Mouse (Mus musculus): ENCODE results near the gene Adgrg3.
A peak's percentile ranks its signal among the peaks of the same experiment; 100 is the strongest.

Gene Adgrg3

DNA sequence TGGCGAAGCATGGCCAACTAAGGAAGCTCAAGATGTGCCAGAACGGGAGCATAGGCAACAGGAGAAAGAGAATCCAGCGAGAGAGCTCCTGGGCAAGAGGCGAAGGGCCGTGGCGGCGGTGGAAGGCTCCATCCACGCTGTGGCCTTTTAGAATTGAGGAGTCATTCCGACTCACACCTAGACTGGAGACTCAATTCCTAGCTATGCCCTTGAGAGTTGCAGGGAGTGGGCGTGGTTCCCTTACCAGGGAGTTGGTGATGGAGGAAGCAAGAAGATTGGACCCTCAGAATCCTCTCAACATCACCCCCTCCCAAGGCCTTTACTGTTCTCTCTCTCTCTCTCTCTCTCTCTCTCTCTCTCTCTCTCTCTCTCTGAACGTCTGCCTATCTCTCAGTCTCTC lies 64.2 kb downstream of the Adgrg3 start:
- peak; percentile 11 for DNase-seq (ENCODE audit: low spot score)

DNA sequence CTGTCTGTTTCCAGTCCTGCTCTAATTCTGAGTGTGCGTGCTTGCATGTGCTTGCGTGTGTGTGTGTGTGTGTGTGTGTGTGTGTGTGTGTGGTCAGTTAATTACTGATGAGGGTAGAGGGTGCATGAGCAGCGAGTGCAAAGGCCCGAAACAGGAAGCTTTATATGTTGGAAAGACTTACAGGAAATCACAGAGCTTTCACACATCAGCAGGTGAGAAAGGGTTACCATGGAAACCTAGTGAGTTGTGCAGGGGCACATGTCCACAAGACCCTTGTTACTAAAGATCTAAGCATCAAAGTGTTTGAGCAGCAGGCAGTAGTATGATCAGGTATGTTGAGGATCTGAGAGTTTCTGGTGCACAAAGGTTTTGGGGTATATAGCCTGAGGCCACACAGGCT lies 66.8 kb downstream of the Adgrg3 start:
- no peak for DNase-seq (ENCODE audit: low spot score)

DNA sequence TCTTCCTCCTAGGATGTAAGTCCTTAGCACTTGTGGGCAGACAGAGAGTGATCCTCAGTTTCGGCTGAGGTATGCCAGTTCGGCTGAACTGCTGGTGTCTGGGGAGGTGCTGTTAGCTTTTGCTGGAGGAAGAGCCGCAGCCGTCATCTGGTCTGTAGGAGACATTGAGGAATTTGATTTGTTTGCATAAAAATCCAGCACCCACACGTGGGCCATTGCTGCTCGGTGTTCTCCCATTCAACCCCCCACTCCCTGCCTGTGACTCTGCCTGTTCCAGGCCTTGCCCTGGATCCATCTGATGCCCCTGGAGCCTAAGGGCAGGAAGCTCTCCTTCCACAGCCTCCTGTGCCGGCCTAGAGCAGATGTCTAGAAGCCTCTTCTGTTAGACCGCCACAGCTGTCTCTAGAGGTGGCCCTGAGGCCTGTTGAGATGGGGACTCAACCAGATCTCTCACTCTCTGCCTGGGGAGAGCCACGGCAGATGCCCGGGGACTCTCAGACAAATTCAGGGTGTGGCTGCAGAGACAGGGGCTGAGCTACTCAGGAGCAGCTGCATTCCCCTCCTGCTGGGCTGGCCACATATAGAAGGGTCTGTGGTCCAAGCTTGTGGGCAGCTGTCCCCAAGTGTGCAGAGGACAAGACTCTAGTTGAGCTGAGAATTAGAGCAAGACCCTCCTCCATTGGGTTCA lies 67.4 kb downstream of the Adgrg3 start:
- DNase-seq (ENCODE audit: low spot score) = no peak

DNA sequence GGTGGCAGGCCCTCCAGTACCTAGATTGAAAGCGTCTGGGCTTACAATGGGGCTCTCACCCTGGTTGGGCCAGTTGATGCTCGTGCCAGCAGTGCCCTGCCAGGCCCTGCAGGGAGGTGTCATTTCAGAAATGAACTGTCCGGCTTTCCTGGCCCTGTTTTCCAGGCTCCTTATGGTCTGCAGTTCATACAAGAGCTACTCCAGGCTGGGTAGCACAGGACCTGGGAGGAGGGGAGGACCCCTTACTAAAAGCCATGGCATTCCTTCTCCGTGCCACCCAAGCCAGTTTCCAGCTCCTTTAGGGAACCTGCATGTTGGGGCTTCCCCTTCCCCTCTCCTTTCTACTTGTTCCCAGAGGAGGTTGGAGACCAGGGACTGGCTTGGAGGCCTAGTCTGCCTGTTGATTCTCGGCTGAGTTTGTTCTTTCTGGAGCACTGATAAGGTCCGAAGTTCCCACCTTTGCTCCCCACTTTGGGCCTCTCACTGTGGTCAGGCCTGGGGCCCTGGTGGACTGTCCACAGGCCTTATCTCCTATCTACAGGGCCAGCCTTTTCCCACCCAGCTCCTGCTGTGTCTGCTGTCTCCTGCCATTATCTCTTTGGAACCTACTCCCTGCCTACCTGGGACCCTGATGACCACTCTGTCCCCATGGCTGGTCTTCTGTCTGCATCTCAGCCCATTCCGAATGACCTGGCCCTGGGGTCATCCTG lies 68.1 kb downstream of the Adgrg3 start:
- DNase-seq (ENCODE audit: low spot score) = no peak

DNA sequence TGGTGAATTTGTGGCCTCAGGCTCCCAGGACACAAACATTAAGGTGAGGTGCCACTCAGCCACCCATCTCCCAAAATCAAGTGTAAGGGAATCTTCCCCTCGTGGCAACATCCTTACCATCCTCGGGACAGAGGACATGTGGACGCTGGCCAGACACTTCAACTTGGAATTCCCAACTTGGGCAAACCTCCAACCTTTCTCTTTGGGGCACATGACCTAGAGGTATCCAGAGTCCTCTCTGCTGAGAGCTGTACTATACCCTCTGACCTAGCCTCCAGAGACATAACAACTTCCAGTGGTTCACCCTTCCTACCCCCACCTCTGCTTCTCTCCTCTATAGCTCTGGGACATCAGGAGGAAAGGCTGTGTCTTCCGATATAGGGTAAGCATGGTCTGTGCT lies 76.1 kb downstream of the Adgrg3 start:
- no peak for DNase-seq (ENCODE audit: low spot score)
